Mouse (Mus musculus): ENCODE measurements at regions not wholly inside any gene's neighbourhood (a gene's known extent, or its start where the extent isn't known, plus 50 kb on each side); places are given as distances from the start of the nearest gene placed in this dataset.

- Histone ChIP-seq H3K27me3 (ENCODE audit: insufficient read depth, low read length) (no peaks in the 10 kb centered on the region), H3K9me3 (ENCODE audit: low read length) (no peaks in the 10 kb centered on the region), H3K4me1 (replicated peaks; ENCODE audit: low read depth, low read length) (no peaks in the 10 kb centered on the region), H3K36me3 (ENCODE audit: insufficient read depth, low read length) (no peaks in the 10 kb centered on the region), H3K4me3 (replicated peaks; ENCODE audit: low read length) (no peak overlapping the region)
- no peak for TF ChIP-seq CTCF (conservative IDR thresholded peaks at IDR 0.05; ENCODE audit: low read length)
- no peak for TF ChIP-seq POU5F1 (IDR thresholded peaks at IDR 0.05; ENCODE audit: borderline replicate concordance, low read length)
- TF ChIP-seq NANOG (IDR thresholded peaks at IDR 0.05; ENCODE audit: borderline replicate concordance, low read length) = no peak
Observed at GRCm38 (mm10) chr1:194041393-194042352, 576.3 kb upstream of the Plxna2 start.

- Histone ChIP-seq H3K9me3 (ENCODE audit: low read length) (no peaks in the 10 kb centered on the region), H3K36me3 (ENCODE audit: insufficient read depth, low read length) (no peaks in the 10 kb centered on the region), H3K4me3 (replicated peaks; ENCODE audit: low read length) (no peak overlapping the region), H3K27me3 (ENCODE audit: insufficient read depth, low read length) (no peaks in the 10 kb centered on the region), H3K4me1 (replicated peaks; ENCODE audit: low read depth, low read length) (peaks cover 11% of the 10 kb centered on the region)
- TF ChIP-seq NANOG (IDR thresholded peaks at IDR 0.05; ENCODE audit: borderline replicate concordance, low read length) (no peak), POU5F1 (IDR thresholded peaks at IDR 0.05; ENCODE audit: borderline replicate concordance, low read length) (no peak), CTCF (conservative IDR thresholded peaks at IDR 0.05; ENCODE audit: low read length) (no peak)
Observed at GRCm38 (mm10) chr1:194038711-194039110, 579.3 kb upstream of the Plxna2 start.

DNA sequence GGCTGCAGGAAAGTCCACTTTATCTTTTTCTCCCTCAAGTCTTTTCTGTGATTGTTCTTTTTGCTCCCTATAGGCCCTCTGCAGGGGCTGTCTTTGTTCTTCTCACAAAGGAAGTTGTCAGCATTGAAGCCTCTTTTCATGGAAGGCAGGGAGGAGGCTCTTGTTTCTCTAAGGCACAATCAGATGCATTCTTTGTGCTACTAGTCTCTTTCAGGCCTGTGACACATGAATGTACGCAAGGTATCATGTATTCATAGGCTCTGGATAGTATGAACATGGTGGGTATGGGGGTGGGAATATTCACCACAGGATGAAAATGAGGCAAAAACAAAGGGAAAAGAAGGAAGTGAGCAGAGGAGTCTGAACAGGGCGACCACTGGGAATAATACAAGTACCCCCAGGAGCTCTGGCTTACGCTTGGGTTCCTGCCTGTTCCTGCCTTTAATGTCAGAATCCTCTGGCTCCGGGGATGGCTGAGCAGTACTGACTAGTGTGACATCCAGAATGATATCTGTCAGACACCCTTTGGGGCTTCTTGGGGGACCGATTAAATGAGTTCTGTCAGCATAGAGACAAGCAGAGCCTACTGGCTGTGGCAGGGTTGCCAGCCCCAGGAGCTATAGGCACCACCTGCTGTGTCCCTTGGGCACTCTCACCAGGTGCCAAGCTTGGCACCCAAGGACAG is 583.7 kb upstream of the Plxna2 start:
- Histone ChIP-seq H3K9me3 (ENCODE audit: low read length) (no peaks in the 10 kb centered on the region), H3K4me1 (replicated peaks; ENCODE audit: low read depth, low read length) (peaks cover 17% of the 10 kb centered on the region), H3K36me3 (ENCODE audit: insufficient read depth, low read length) (no peaks in the 10 kb centered on the region), H3K27me3 (ENCODE audit: insufficient read depth, low read length) (no peaks in the 10 kb centered on the region), H3K4me3 (replicated peaks; ENCODE audit: low read length) (no peak overlapping the region)
- TF ChIP-seq POU5F1 (IDR thresholded peaks at IDR 0.05; ENCODE audit: borderline replicate concordance, low read length) (no peak), NANOG (IDR thresholded peaks at IDR 0.05; ENCODE audit: borderline replicate concordance, low read length) (peak; percentile 71; the same call in 1 of the 2 replicates)

GRCm38 (mm10) chr1:194032603-194033002 is 585.4 kb upstream of the Plxna2 start:
- no peaks in the 10 kb centered on the region for H3K27me3 ChIP-seq (ENCODE audit: insufficient read depth, low read length)
- no peak for TF ChIP-seq CTCF (conservative IDR thresholded peaks at IDR 0.05; ENCODE audit: low read length)
- no peak for TF ChIP-seq POU5F1 (IDR thresholded peaks at IDR 0.05; ENCODE audit: borderline replicate concordance, low read length)
- no peak for TF ChIP-seq NANOG (IDR thresholded peaks at IDR 0.05; ENCODE audit: borderline replicate concordance, low read length)
- no peak overlapping the region for H3K4me3 ChIP-seq (replicated peaks; ENCODE audit: low read length)
- peaks cover 17% of the 10 kb centered on the region for H3K4me1 ChIP-seq (replicated peaks; ENCODE audit: low read depth, low read length)
- no peaks in the 10 kb centered on the region for H3K36me3 ChIP-seq (ENCODE audit: insufficient read depth, low read length)
- H3K9me3 ChIP-seq (ENCODE audit: low read length) = no peaks in the 10 kb centered on the region

DNA sequence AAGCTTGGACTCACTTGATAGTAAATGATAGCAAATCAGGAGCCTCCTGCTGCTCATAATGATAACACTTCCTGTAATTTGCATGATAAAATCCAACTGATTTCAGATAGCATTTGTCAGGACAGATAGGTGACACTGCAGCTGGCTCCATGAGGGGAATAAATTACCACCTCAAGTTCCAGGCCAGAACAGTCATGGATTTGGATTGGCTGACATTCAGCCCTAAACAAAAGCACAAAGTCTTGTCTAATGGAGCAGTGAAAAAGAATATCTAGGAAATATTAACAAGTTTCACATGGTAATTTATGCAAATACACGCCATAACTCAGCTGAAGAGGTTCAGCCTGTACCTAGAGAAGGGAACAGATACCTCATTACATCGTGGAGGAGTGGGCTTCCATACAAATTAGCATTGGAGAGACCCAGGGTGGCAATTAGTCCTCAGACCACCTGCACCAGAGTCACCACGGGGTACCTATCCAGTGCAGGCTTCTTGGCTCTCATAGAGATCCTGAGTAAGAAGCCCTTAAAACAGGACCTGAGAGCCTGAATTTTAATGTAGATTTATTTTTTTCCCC is 587.3 kb upstream of the Plxna2 start:
- Histone ChIP-seq H3K27me3 (ENCODE audit: insufficient read depth, low read length) (no peaks in the 10 kb centered on the region), H3K36me3 (ENCODE audit: insufficient read depth, low read length) (no peaks in the 10 kb centered on the region), H3K9me3 (ENCODE audit: low read length) (no peaks in the 10 kb centered on the region), H3K4me3 (replicated peaks; ENCODE audit: low read length) (no peak overlapping the region), H3K4me1 (replicated peaks; ENCODE audit: low read depth, low read length) (peaks cover 17% of the 10 kb centered on the region)
- TF ChIP-seq NANOG (IDR thresholded peaks at IDR 0.05; ENCODE audit: borderline replicate concordance, low read length) = no peak
- TF ChIP-seq POU5F1 (IDR thresholded peaks at IDR 0.05; ENCODE audit: borderline replicate concordance, low read length) = no peak
- TF ChIP-seq CTCF (conservative IDR thresholded peaks at IDR 0.05; ENCODE audit: low read length) = no peak

DNA sequence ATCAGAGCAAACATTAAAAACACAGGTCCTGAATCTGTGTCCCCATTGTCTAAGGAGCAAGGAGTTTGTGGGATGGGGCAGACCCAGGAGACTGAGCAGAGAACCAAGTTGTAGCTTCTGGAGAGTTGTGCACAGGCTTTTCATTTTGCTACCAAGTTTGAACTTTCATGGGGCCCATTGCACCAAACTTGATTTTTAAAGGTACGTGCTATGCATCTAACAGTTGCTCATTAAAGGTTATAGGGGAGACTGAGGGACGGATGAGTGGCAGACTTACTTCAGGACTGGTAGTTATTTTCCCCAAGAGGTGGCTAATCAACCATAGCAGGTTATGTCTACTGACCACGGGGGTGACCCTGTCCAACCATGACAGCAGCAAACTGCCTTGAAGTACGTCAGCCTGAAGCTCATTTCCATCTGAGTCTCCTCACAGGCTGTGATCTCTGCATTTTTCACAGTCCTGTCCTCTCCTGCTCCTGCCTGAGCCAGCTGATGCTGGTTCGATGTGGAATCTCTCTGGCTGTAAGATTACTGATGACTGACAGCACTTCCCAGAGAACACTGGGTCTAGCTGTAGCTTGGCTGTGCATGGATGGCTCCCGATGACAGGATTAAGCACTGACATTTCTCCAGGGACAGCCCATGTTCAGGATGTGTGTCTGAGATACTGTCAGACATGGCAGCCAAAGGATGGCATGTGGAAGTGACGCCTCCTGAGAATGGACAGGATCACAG is 590.9 kb upstream of the Plxna2 start:
- Histone ChIP-seq H3K27me3 (ENCODE audit: insufficient read depth, low read length) (no peaks in the 10 kb centered on the region), H3K9me3 (ENCODE audit: low read length) (no peaks in the 10 kb centered on the region), H3K4me1 (replicated peaks; ENCODE audit: low read depth, low read length) (no peaks in the 10 kb centered on the region), H3K36me3 (ENCODE audit: insufficient read depth, low read length) (no peaks in the 10 kb centered on the region), H3K4me3 (replicated peaks; ENCODE audit: low read length) (no peak overlapping the region)
- TF ChIP-seq POU5F1 (IDR thresholded peaks at IDR 0.05; ENCODE audit: borderline replicate concordance, low read length) (no peak), NANOG (IDR thresholded peaks at IDR 0.05; ENCODE audit: borderline replicate concordance, low read length) (no peak), CTCF (conservative IDR thresholded peaks at IDR 0.05; ENCODE audit: low read length) (no peak)

DNA sequence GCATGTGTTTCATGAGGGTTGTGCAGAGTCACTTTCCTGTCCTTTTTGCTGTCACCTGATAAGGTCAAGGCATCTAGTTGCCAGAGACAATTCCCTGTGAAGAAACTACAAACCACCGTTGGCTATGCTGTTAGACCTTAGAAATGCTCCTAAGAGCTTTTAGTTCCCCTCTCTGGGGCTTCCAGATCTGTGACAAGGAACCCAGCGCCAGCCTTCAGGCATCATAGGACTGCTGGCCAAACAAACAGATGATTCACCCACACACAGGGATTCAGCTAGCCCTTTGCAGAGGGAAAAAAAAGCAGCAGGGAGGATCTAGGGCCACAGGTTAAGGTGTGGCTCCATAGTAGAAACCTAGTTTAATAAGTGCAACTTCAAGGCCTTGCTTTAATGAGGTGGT is 591.8 kb upstream of the Plxna2 start:
- Histone ChIP-seq H3K4me1 (replicated peaks; ENCODE audit: low read depth, low read length) (no peaks in the 10 kb centered on the region), H3K9me3 (ENCODE audit: low read length) (no peaks in the 10 kb centered on the region), H3K27me3 (ENCODE audit: insufficient read depth, low read length) (no peaks in the 10 kb centered on the region), H3K36me3 (ENCODE audit: insufficient read depth, low read length) (no peaks in the 10 kb centered on the region), H3K4me3 (replicated peaks; ENCODE audit: low read length) (no peak overlapping the region)
- no peak for TF ChIP-seq CTCF (conservative IDR thresholded peaks at IDR 0.05; ENCODE audit: low read length)
- no peak for TF ChIP-seq NANOG (IDR thresholded peaks at IDR 0.05; ENCODE audit: borderline replicate concordance, low read length)
- no peak for TF ChIP-seq POU5F1 (IDR thresholded peaks at IDR 0.05; ENCODE audit: borderline replicate concordance, low read length)

DNA sequence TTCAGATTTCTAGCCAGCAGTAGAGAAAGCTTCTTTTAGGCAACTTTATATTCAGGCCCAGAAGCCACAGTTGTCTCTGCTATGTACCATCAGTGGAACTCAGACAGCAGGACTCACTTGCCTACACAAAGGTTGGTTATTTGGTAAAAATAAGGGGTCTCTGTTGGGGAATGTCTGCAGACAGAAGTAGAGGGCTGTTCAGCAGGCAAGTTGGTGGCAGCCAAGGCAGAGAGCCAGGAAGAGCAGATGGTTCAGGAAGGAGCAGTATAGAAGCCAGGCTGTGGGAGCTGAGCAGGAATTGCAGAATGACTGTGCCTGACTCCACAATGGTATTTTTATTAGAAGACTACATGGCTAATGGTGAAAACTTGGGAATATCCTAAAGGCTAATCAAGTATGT is 598.7 kb upstream of the Plxna2 start:
- Histone ChIP-seq H3K27me3 (ENCODE audit: insufficient read depth, low read length) (no peaks in the 10 kb centered on the region), H3K9me3 (ENCODE audit: low read length) (no peaks in the 10 kb centered on the region), H3K4me1 (replicated peaks; ENCODE audit: low read depth, low read length) (no peaks in the 10 kb centered on the region), H3K4me3 (replicated peaks; ENCODE audit: low read length) (no peak overlapping the region), H3K36me3 (ENCODE audit: insufficient read depth, low read length) (no peaks in the 10 kb centered on the region)
- TF ChIP-seq CTCF (conservative IDR thresholded peaks at IDR 0.05; ENCODE audit: low read length) = no peak

Data from E14TG2a.4 (cell line).